Comparison of ENCODE assay signal across 31 mouse cellular contexts in the genomic region with DNA sequence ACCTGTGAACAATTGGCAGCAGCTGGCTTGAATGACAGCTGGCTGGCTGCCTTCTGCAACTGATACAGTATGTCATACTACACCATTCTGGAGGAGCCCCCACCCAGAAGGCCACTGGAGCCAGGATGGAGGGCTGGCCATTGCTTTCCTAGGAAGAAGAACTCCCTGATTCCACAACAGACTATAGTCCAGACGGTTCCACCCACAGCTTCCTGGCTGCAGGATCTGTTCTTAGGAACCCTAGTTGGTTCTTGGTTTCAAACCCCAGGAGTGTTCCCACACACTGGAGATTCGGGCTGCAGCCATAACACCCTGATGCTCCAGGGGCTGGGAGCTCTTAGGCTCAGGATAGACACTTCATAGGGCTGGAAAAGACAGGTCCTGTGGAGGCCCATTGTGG. TPM values are rescaled to one million over a fixed set of nuclear protein-coding genes. Genes with fewer than 3 reads are reported as not detected.
DNase-seq lines count a peak whose midpoint lies in the region; ATAC-seq lines count a peak whose summit lies in the region.
"Had no signal": no experiment of that assay in that cellular context is flagged by ENCODE, and none has a peak within 500 bp of the region (broad histone marks: within the 10 kb centered on the region; RNA-seq: fewer than 3 reads in every experiment).

No protein-coding gene starts in this region.

- no peak overlapping the region for H3K27ac ChIP-seq in intestine, embryonic 16.5 days (ENCODE audit: low read length)
- H3K27ac ChIP-seq: embryonic facial prominence, embryonic 12.5 days; heart, embryonic 13.5 days; hindbrain, embryonic 14.5 days; limb, embryonic 10.5 days; limb, embryonic 15.5 days; liver, embryonic 13.5 days; macrophage; stomach, embryonic 15.5 days had no signal

- H3K4me1 ChIP-seq in intestine, embryonic 16.5 days (ENCODE audit: control insufficient read depth, insufficient read depth, low read length) = 0 out of 2 replicates have a peak, but pooled peaks cover 4% of the 10 kb centered on the region
- H3K4me1 ChIP-seq: limb, embryonic 15.5 days; liver, embryonic 13.5 days; stomach, embryonic 15.5 days had no signal

- no peak overlapping the region for H3K4me2 ChIP-seq in intestine, embryonic 16.5 days (ENCODE audit: low read depth, low read length)
- H3K4me2 ChIP-seq: embryonic facial prominence, embryonic 12.5 days; heart, embryonic 13.5 days; hindbrain, embryonic 14.5 days; limb, embryonic 15.5 days; liver, embryonic 13.5 days; stomach, embryonic 15.5 days had no signal

- ATAC-seq in frontal cortex, adult (ENCODE audit: low TSS enrichment) = peak; percentile 76
- no peak for ATAC-seq in intestine, embryonic 16.5 days
- ATAC-seq: forebrain, embryonic 14.5 days; lung, postnatal 0 days had no signal

- H3K9ac ChIP-seq in intestine, embryonic 16.5 days (ENCODE audit: low read depth, low read length) = no peak overlapping the region
- H3K9ac ChIP-seq: embryonic facial prominence, embryonic 12.5 days; heart, embryonic 13.5 days; hindbrain, embryonic 14.5 days; limb, embryonic 15.5 days; liver, embryonic 13.5 days; stomach, embryonic 15.5 days had no signal

- WGBS in intestine, embryonic 16.5 days = 80% methylated on average over 2 of the region's 2 CpGs

- no peaks in the 10 kb centered on the region for H3K27me3 ChIP-seq in intestine, embryonic 16.5 days (replicated peaks; ENCODE audit: control insufficient read depth, insufficient read depth, low read length)
- H3K27me3 ChIP-seq: embryonic facial prominence, embryonic 12.5 days; limb, embryonic 15.5 days; stomach, embryonic 15.5 days had no signal

- DNase-seq in frontal cortex, postnatal 10 days (ENCODE audit: low spot score in 2 of 2) = no peak
- DNase-seq in layer of hippocampus, adult 8-10 months (ENCODE audit: low spot score in 2 of 2) = peak; percentile 72 to 73
- DNase-seq in layer of hippocampus, postnatal 14 days (ENCODE audit: low spot score in 2 of 2) = no peak
- DNase-seq in right cerebral cortex, postnatal 25 days = peak; percentile 67
- no peak for DNase-seq in right cerebral cortex, postnatal 4 days
- DNase-seq in cerebellum, adult 11 months = no peak
- DNase-seq: adrenal gland, adult 8-10 months; cerebellum, adult 9-11 months; gastrocnemius, postnatal 10 days; heart, postnatal 10 days; kidney, adult 11 months; kidney, postnatal 14 days; liver, embryonic 13.5 days; lung, adult 18-20 months; midbrain, embryonic 14.5 days had no signal

- H3K36me3 ChIP-seq in intestine, embryonic 16.5 days (ENCODE audit: control insufficient read depth, insufficient read depth, low read length) = no peaks in the 10 kb centered on the region
- H3K36me3 ChIP-seq: embryonic facial prominence, embryonic 12.5 days; heart, embryonic 13.5 days; limb, embryonic 10.5 days; limb, embryonic 15.5 days; liver, embryonic 13.5 days; stomach, embryonic 15.5 days had no signal

- no peak overlapping the region for H3K4me3 ChIP-seq in intestine, embryonic 16.5 days (ENCODE audit: low read length)
- H3K4me3 ChIP-seq: embryonic facial prominence, embryonic 12.5 days; heart, embryonic 13.5 days; limb, embryonic 10.5 days; limb, embryonic 15.5 days; liver, embryonic 13.5 days; stomach, embryonic 15.5 days had no signal

- no peaks in the 10 kb centered on the region for H3K9me3 ChIP-seq in intestine, embryonic 16.5 days (ENCODE audit: control insufficient read depth, low read length)
- H3K9me3 ChIP-seq: embryonic facial prominence, embryonic 12.5 days; heart, embryonic 13.5 days; limb, embryonic 10.5 days; limb, embryonic 15.5 days; liver, embryonic 13.5 days; stomach, embryonic 15.5 days had no signal

RNA-seq across cellular contexts. Expression of a gene that starts 25.6 kb away (rescaled TPM):
- total RNA-seq in layer of hippocampus, adult 8-10 months (2022) = 1 to 10 TPM; 1.4 to 2.2 (median 1.7) TPM
- 1 to 10 TPM in 1 of 2 experiments, under 1 TPM in 1; 0.81 to 1.9 TPM for total RNA-seq in layer of hippocampus, postnatal 14 days (2021)
- 23.2 and 24.3 TPM in 2 replicates for polyA plus RNA-seq in intestine, embryonic 16.5 days (2015; fragmentation: Nextera tagmentation; extraction: Ambion mirVana)
- total RNA-seq: hematopoietic stem cell, adult 5-6 weeks; megakaryocyte-erythroid progenitor cell, adult 5-6 weeks had no signal
- polyA plus RNA-seq: macrophage had no signal

RNA-seq across cellular contexts. Expression of a gene that starts 34.3 kb away (rescaled TPM):
- 100 to 1,000 TPM; 348 to 418 (median 386) TPM for total RNA-seq in layer of hippocampus, adult 8-10 months (2022)
- 100 to 1,000 TPM; 303 to 326 TPM for total RNA-seq in layer of hippocampus, postnatal 14 days (2021)
- 1.8 and 2.0 TPM in 2 replicates for polyA plus RNA-seq in intestine, embryonic 16.5 days (2015; fragmentation: Nextera tagmentation; extraction: Ambion mirVana)
- total RNA-seq: CH12.LX; hematopoietic stem cell, adult 5-6 weeks; megakaryocyte-erythroid progenitor cell, adult 5-6 weeks; monocyte, adult 5-6 weeks had no signal
- polyA plus RNA-seq: C2C12; liver, embryonic 13.5 days; macrophage had no signal

RNA-seq across cellular contexts. Expression of a gene that starts 55.8 kb away (rescaled TPM):
- total RNA-seq in layer of hippocampus, adult 8-10 months (2022) = 100 to 1,000 TPM; 794 to 901 (median 846) TPM
- 100 to 1,000 TPM; 804 to 810 TPM for total RNA-seq in layer of hippocampus, postnatal 14 days (2021)
- 537 and 561 TPM in 2 replicates for polyA plus RNA-seq in intestine, embryonic 16.5 days (2015; fragmentation: Nextera tagmentation; extraction: Ambion mirVana)

Comparison
In these comparisons a context has a peak if more than half of its experiments do, and no peak if none do; other contexts are left out.
1. DNase-seq: peak in layer of hippocampus, adult 8-10 months (2 of 2) and right cerebral cortex, postnatal 25 days (single experiment); none in frontal cortex, postnatal 10 days (0 of 2), layer of hippocampus, postnatal 14 days (0 of 2), right cerebral cortex, postnatal 4 days (single experiment) and cerebellum, adult 11 months (single experiment).